Mouse (Mus musculus): ENCODE measurements around the gene Mad1l1. TPM values are rescaled to one million over a fixed set of nuclear protein-coding genes. Genes with fewer than 3 reads are reported as not detected.

The Mad1l1 gene
- polyA plus RNA-seq, 1 experiment from 2014 or later = 39.1 TPM

- Histone ChIP-seq H3K4me2 (replicated peaks; ENCODE audit: low read depth, low read length) (no peak overlapping the region), H3K4me3 (ENCODE audit: low read depth, low read length) (no peak overlapping the region), H3K36me3 (ENCODE audit: control insufficient read depth, insufficient read depth, low read length) (peaks cover 3% of the 10 kb centered on the region; the same call in 1 of the 2 replicates), H3K9me3 (ENCODE audit: control insufficient read depth, low read depth, low read length) (no peaks in the 10 kb centered on the region), H3K27ac (ENCODE audit: low read length) (no peak overlapping the region), H3K9ac (replicated peaks; ENCODE audit: low read depth, low read length) (no peak overlapping the region), H3K4me1 (ENCODE audit: control insufficient read depth, insufficient read depth, low read length) (no peaks in the 10 kb centered on the region), H3K27me3 (ENCODE audit: control insufficient read depth, insufficient read depth, low read length) (no peaks in the 10 kb centered on the region)
- ATAC-seq (ENCODE audit: insufficient number of reproducible peaks, insufficient read depth, low FRiP score, low read depth) = no peak
- 25% methylated on average over 4 of the region's 4 CpGs for WGBS
Observed at GRCm38 (mm10) chr5:140197705-140198104, 123.6 kb downstream of the Mad1l1 start.

GRCm38 (mm10) chr5:140196446-140196845 lies 124.9 kb downstream of the Mad1l1 start:
- H3K9me3 ChIP-seq (ENCODE audit: control insufficient read depth, low read depth, low read length) = no peaks in the 10 kb centered on the region
- ATAC-seq (ENCODE audit: insufficient number of reproducible peaks, insufficient read depth, low FRiP score, low read depth) = no peak
- no peak overlapping the region for H3K27ac ChIP-seq (ENCODE audit: low read length)
- H3K4me1 ChIP-seq (ENCODE audit: control insufficient read depth, insufficient read depth, low read length) = no peaks in the 10 kb centered on the region
- peaks cover 3% of the 10 kb centered on the region; the same call in 1 of the 2 replicates for H3K36me3 ChIP-seq (ENCODE audit: control insufficient read depth, insufficient read depth, low read length)
- H3K27me3 ChIP-seq (ENCODE audit: control insufficient read depth, insufficient read depth, low read length) = no peaks in the 10 kb centered on the region
- no peak overlapping the region for H3K4me3 ChIP-seq (ENCODE audit: low read depth, low read length)
- H3K9ac ChIP-seq (replicated peaks; ENCODE audit: low read depth, low read length) = no peak overlapping the region
- H3K4me2 ChIP-seq (replicated peaks; ENCODE audit: low read depth, low read length) = no peak overlapping the region
- WGBS = 84% methylated on average over 3 of the region's 3 CpGs

GRCm38 (mm10) chr5:140194173-140194572 lies 127.2 kb downstream of the Mad1l1 start:
- no peaks in the 10 kb centered on the region for H3K27me3 ChIP-seq (ENCODE audit: control insufficient read depth, insufficient read depth, low read length)
- 79% methylated on average over 11 of the region's 11 CpGs for WGBS
- no peak for ATAC-seq (ENCODE audit: insufficient number of reproducible peaks, insufficient read depth, low FRiP score, low read depth)

GRCm38 (mm10) chr5:140191539-140191938 lies 129.8 kb downstream of the Mad1l1 start:
- no peak for ATAC-seq (ENCODE audit: insufficient number of reproducible peaks, insufficient read depth, low FRiP score, low read depth)
- 76% methylated on average over 4 of the region's 4 CpGs for WGBS
- H3K27ac ChIP-seq (ENCODE audit: low read length) = no peak overlapping the region
- no peaks in the 10 kb centered on the region for H3K9me3 ChIP-seq (ENCODE audit: control insufficient read depth, low read depth, low read length)
- peaks cover 3% of the 10 kb centered on the region; the same call in 1 of the 2 replicates for H3K36me3 ChIP-seq (ENCODE audit: control insufficient read depth, insufficient read depth, low read length)
- no peaks in the 10 kb centered on the region for H3K27me3 ChIP-seq (ENCODE audit: control insufficient read depth, insufficient read depth, low read length)
- H3K4me2 ChIP-seq (replicated peaks; ENCODE audit: low read depth, low read length) = no peak overlapping the region
- H3K4me3 ChIP-seq (ENCODE audit: low read depth, low read length) = no peak overlapping the region
- H3K4me1 ChIP-seq (ENCODE audit: control insufficient read depth, insufficient read depth, low read length) = no peaks in the 10 kb centered on the region
- H3K9ac ChIP-seq (replicated peaks; ENCODE audit: low read depth, low read length) = no peak overlapping the region

More at GRCm38 (mm10) chr5:140194173-140194572, 127.2 kb downstream of the Mad1l1 start:
- Histone ChIP-seq H3K36me3 (ENCODE audit: control insufficient read depth, insufficient read depth, low read length) (peaks cover 3% of the 10 kb centered on the region; the same call in 1 of the 2 replicates), H3K4me1 (ENCODE audit: control insufficient read depth, insufficient read depth, low read length) (no peaks in the 10 kb centered on the region), H3K4me2 (replicated peaks; ENCODE audit: low read depth, low read length) (no peak overlapping the region), H3K9me3 (ENCODE audit: control insufficient read depth, low read depth, low read length) (no peaks in the 10 kb centered on the region), H3K9ac (replicated peaks; ENCODE audit: low read depth, low read length) (no peak overlapping the region), H3K27ac (ENCODE audit: low read length) (no peak overlapping the region), H3K4me3 (ENCODE audit: low read depth, low read length) (no peak overlapping the region)

- H3K36me3 ChIP-seq (ENCODE audit: control insufficient read depth, insufficient read depth, low read length) = no peaks in the 10 kb centered on the region
- no peak overlapping the region for H3K27ac ChIP-seq (ENCODE audit: low read length)
- H3K4me2 ChIP-seq (replicated peaks; ENCODE audit: low read depth, low read length) = no peak overlapping the region
- no peaks in the 10 kb centered on the region for H3K9me3 ChIP-seq (ENCODE audit: control insufficient read depth, low read depth, low read length)
- no peak for ATAC-seq (ENCODE audit: insufficient number of reproducible peaks, insufficient read depth, low FRiP score, low read depth)
- WGBS = 81% methylated on average over 4 of the region's 4 CpGs
- H3K27me3 ChIP-seq (ENCODE audit: control insufficient read depth, insufficient read depth, low read length) = no peaks in the 10 kb centered on the region
- no peak overlapping the region for H3K4me3 ChIP-seq (ENCODE audit: low read depth, low read length)
- no peaks in the 10 kb centered on the region for H3K4me1 ChIP-seq (ENCODE audit: control insufficient read depth, insufficient read depth, low read length)
- no peak overlapping the region for H3K9ac ChIP-seq (replicated peaks; ENCODE audit: low read depth, low read length)
Observed at GRCm38 (mm10) chr5:140186351-140186750, 135.0 kb downstream of the Mad1l1 start.

GRCm38 (mm10) chr5:140185757-140186156 lies 135.6 kb downstream of the Mad1l1 start:
- no peak overlapping the region for H3K4me2 ChIP-seq (replicated peaks; ENCODE audit: low read depth, low read length)
- H3K27ac ChIP-seq (ENCODE audit: low read length) = no peak overlapping the region
- H3K36me3 ChIP-seq (ENCODE audit: control insufficient read depth, insufficient read depth, low read length) = no peaks in the 10 kb centered on the region
- no peaks in the 10 kb centered on the region for H3K27me3 ChIP-seq (ENCODE audit: control insufficient read depth, insufficient read depth, low read length)
- ATAC-seq (ENCODE audit: insufficient number of reproducible peaks, insufficient read depth, low FRiP score, low read depth) = no peak
- WGBS = 89% methylated on average over 6 of the region's 6 CpGs
- no peaks in the 10 kb centered on the region for H3K4me1 ChIP-seq (ENCODE audit: control insufficient read depth, insufficient read depth, low read length)
- no peaks in the 10 kb centered on the region for H3K9me3 ChIP-seq (ENCODE audit: control insufficient read depth, low read depth, low read length)
- no peak overlapping the region for H3K4me3 ChIP-seq (ENCODE audit: low read depth, low read length)
- H3K9ac ChIP-seq (replicated peaks; ENCODE audit: low read depth, low read length) = no peak overlapping the region

- no peaks in the 10 kb centered on the region for H3K36me3 ChIP-seq (ENCODE audit: control insufficient read depth, insufficient read depth, low read length)
- ATAC-seq (ENCODE audit: insufficient number of reproducible peaks, insufficient read depth, low FRiP score, low read depth) = no peak
- H3K9ac ChIP-seq (replicated peaks; ENCODE audit: low read depth, low read length) = no peak overlapping the region
- no peaks in the 10 kb centered on the region for H3K9me3 ChIP-seq (ENCODE audit: control insufficient read depth, low read depth, low read length)
- no peaks in the 10 kb centered on the region for H3K27me3 ChIP-seq (ENCODE audit: control insufficient read depth, insufficient read depth, low read length)
- H3K27ac ChIP-seq (ENCODE audit: low read length) = no peak overlapping the region
- H3K4me1 ChIP-seq (ENCODE audit: control insufficient read depth, insufficient read depth, low read length) = no peaks in the 10 kb centered on the region
- no peak overlapping the region for H3K4me2 ChIP-seq (replicated peaks; ENCODE audit: low read depth, low read length)
- H3K4me3 ChIP-seq (ENCODE audit: low read depth, low read length) = no peak overlapping the region
- WGBS = 84% methylated on average over 7 of the region's 7 CpGs
Observed at GRCm38 (mm10) chr5:140183387-140183786, 138.0 kb downstream of the Mad1l1 start.

GRCm38 (mm10) chr5:140182351-140182750 lies 139.0 kb downstream of the Mad1l1 start:
- WGBS = 94% methylated on average over 4 of the region's 4 CpGs
- no peak overlapping the region for H3K27ac ChIP-seq (ENCODE audit: low read length)

GRCm38 (mm10) chr5:140180016-140180415 lies 141.3 kb downstream of the Mad1l1 start:
- no peaks in the 10 kb centered on the region for H3K9me3 ChIP-seq (ENCODE audit: control insufficient read depth, low read depth, low read length)
- 93% methylated on average over 5 of the region's 5 CpGs for WGBS

More at GRCm38 (mm10) chr5:140182351-140182750, 139.0 kb downstream of the Mad1l1 start:
- H3K4me2 ChIP-seq (replicated peaks; ENCODE audit: low read depth, low read length) = no peak overlapping the region
- no peak overlapping the region for H3K9ac ChIP-seq (replicated peaks; ENCODE audit: low read depth, low read length)
- H3K4me3 ChIP-seq (ENCODE audit: low read depth, low read length) = no peak overlapping the region
- no peaks in the 10 kb centered on the region for H3K4me1 ChIP-seq (ENCODE audit: control insufficient read depth, insufficient read depth, low read length)
- H3K36me3 ChIP-seq (ENCODE audit: control insufficient read depth, insufficient read depth, low read length) = no peaks in the 10 kb centered on the region
- H3K9me3 ChIP-seq (ENCODE audit: control insufficient read depth, low read depth, low read length) = no peaks in the 10 kb centered on the region
- H3K27me3 ChIP-seq (ENCODE audit: control insufficient read depth, insufficient read depth, low read length) = no peaks in the 10 kb centered on the region
- ATAC-seq (ENCODE audit: insufficient number of reproducible peaks, insufficient read depth, low FRiP score, low read depth) = no peak

More at GRCm38 (mm10) chr5:140180016-140180415, 141.3 kb downstream of the Mad1l1 start:
- Histone ChIP-seq H3K4me3 (ENCODE audit: low read depth, low read length) (no peak overlapping the region), H3K9ac (replicated peaks; ENCODE audit: low read depth, low read length) (no peak overlapping the region), H3K27me3 (ENCODE audit: control insufficient read depth, insufficient read depth, low read length) (no peaks in the 10 kb centered on the region), H3K36me3 (ENCODE audit: control insufficient read depth, insufficient read depth, low read length) (no peaks in the 10 kb centered on the region), H3K4me2 (replicated peaks; ENCODE audit: low read depth, low read length) (no peak overlapping the region), H3K27ac (ENCODE audit: low read length) (no peak overlapping the region), H3K4me1 (ENCODE audit: control insufficient read depth, insufficient read depth, low read length) (no peaks in the 10 kb centered on the region)
- ATAC-seq (ENCODE audit: insufficient number of reproducible peaks, insufficient read depth, low FRiP score, low read depth) = no peak

Measured in stomach, embryonic 14.5 days (tissue).